Mouse (Mus musculus) heart, embryonic 15.5 days (tissue): ENCODE measurements around the gene Mrpl9. TPM values are rescaled to one million over a fixed set of nuclear protein-coding genes. Genes with fewer than 3 reads are reported as not detected.

Source experiments
- ATAC-seq: fragments of 200-750 bp; cut with Nextera tagmentation; replicated peaks from 2 replicates; pipeline ENCODE4 v1.8.0; 2017; ENCODE audit warnings: low read depth, moderate TSS enrichment; ENCODE audit not compliant: insufficient number of reproducible peaks, insufficient read depth, low FRiP score
- H3K27ac ChIP-seq: fragments of 300-500 bp; sonication (generic); 2 replicates; pipeline ENCODE4 v1.5.1; 2015; ENCODE audit warnings: mild to moderate bottlenecking, inconsistent platforms
- H3K27me3 ChIP-seq: fragments of 300-500 bp; sonication (generic); 2 replicates; pipeline ENCODE4 v1.6.1; 2015; ENCODE audit warnings: inconsistent platforms
- H3K36me3 ChIP-seq: fragments of 300-500 bp; sonication (generic); 2 replicates; pipeline ENCODE4 v1.6.1; 2015; ENCODE audit warnings: mild to moderate bottlenecking, inconsistent platforms
- H3K4me1 ChIP-seq: fragments of 300-500 bp; sonication (generic); replicated peaks from 2 replicates; pipeline ENCODE4 v1.6.1; 2015; ENCODE audit warnings: inconsistent platforms
- H3K4me2 ChIP-seq: fragments of 300-500 bp; sonication (generic); 2 replicates; pipeline ENCODE4 v1.6.1; 2015; ENCODE audit warnings: inconsistent platforms, mild to moderate bottlenecking, moderate library complexity
- H3K4me3 ChIP-seq: fragments of 300-500 bp; sonication (generic); 2 replicates; pipeline ENCODE4 v1.5.1; 2015; ENCODE audit warnings: mild to moderate bottlenecking, inconsistent platforms
- H3K9ac ChIP-seq: fragments of 300-500 bp; sonication (generic); 2 replicates; pipeline ENCODE4 v1.6.1; 2015; ENCODE audit warnings: mild to moderate bottlenecking, inconsistent platforms
- H3K9me3 ChIP-seq: fragments of 300-500 bp; sonication (generic); replicated peaks from 2 replicates; pipeline ENCODE4 v1.6.1; 2016; ENCODE audit warnings: inconsistent platforms
- WGBS: fragments of 180-500 bp; shearing (Covaris S2); methylation state at CpG from one replicate; pipeline ENCODE4 v1.1.7; 2015; ENCODE audit warnings: mixed read lengths; 5-methylcytosine and 5-hydroxymethylcytosine counted together
- polyA plus RNA-seq: library from polyadenylated mRNA; unstranded; fragments of >200 nt; fragmentation: Nextera tagmentation; extraction: Ambion mirVana; gene quantifications from 2 replicates; pipeline ENCODE4 v1.2.1, GENCODE M21; 2015

Gene Mrpl9
- polyA plus RNA-seq, 1 experiment from 2014 or later: 56.1 TPM

DNA sequence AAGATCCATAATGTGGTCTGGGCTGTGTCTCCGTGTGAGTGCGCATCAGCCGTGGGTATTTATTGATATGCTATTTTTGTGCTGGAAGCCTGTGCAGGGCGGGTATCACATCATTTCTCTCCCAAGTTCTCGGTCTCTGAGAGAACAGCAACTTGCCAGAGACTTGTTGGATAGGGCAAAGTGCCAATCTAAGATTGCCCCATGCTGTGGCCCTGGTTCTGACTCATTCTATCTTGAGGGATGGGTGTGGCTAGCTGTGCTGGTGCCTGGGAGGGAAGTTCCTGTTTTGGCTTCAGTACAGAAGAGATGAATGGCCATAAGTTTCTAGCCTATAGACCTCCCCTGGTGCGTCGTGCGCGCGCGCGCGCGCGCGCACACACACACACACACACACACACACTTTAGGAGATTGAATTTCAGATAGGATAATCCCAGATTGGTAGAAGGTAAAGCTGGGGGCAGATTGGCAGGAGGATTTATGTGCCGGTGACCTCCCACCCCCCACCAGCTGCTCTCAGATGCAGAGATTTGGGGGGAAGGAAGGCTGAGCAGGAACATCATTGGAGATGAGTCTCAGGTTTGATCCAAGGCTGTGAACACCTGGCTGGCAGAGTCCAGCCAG is 39.8 kb downstream of the Mrpl9 start:
- Histone ChIP-seq H3K36me3 (no peaks in the 10 kb centered on the region), H3K4me1 (peaks cover 23% of the 10 kb centered on the region), H3K27ac (no peak overlapping the region), H3K4me2 (no peak overlapping the region), H3K9me3 (no peaks in the 10 kb centered on the region), H3K4me3 (no peak overlapping the region), H3K9ac (no peak overlapping the region), H3K27me3 (peaks cover 35% of the 10 kb centered on the region)
- ATAC-seq: no peak
- WGBS: 74% methylated on average over 17 of the region's 17 CpGs

DNA sequence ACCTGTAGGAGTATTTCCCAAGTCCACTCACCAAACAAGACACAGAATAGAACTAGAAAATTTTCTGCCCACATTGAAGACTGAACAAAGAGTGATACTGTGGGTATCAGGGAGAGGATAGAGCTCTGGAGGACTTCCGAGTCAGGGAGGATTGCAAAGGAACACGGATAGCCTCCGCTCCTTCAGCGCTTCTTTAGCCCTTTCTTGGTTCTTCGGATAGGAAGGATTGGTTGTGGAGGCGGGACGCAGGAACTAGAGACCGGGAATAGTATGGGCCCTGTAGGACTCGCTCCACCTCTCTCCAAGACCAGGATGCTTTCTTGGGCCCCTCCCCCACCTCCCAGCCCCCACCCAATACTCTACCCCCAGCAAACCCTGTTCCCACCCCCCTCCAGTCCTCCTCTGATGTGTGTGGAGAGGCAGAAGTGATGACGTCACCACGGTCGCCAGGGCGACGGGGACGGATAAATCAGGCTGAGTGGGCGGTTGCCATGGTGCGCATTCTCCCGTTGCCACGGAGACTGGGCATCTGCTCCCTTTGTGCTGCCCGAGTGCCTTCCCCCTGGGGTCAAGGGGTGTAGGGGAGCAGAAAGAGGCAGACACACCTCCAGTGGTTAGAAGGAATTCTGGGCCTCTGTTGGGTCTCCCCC is 40.8 kb downstream of the Mrpl9 start:
- no peak overlapping the region for H3K27ac ChIP-seq
- WGBS: 32% methylated on average over 20 of the region's 20 CpGs
- H3K4me2 ChIP-seq: no peak overlapping the region
- H3K4me1 ChIP-seq: peaks cover 21% of the 10 kb centered on the region
- no peaks in the 10 kb centered on the region for H3K36me3 ChIP-seq
- no peak overlapping the region for H3K4me3 ChIP-seq
- no peak overlapping the region for H3K9ac ChIP-seq
- ATAC-seq: no peak; the same call in 1 of the 2 replicates
- H3K27me3 ChIP-seq: peaks cover 28% of the 10 kb centered on the region
- no peaks in the 10 kb centered on the region for H3K9me3 ChIP-seq

DNA sequence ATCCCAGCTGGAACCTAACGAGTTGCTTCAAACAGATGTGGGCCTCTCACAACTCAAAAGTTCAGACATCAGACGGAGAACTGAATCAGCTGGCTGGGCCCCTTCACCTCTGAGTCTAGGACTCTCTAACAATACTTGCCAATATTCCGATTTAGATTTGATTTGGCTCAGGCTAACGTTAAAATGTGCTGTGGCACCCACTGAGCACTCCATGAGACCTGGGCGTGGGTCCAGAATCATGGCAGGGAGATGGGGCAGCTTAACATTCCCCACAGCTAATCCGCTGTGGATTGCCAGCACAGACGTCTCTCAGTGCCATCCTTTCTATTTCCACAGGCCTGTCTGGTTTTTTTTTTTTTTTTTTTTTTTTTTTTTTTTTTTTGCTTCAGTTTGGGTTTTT is 42.8 kb downstream of the Mrpl9 start:
- H3K4me2 ChIP-seq: no peak overlapping the region
- WGBS: 66% methylated on average over 7 of the region's 7 CpGs
- no peak overlapping the region for H3K4me3 ChIP-seq
- H3K27me3 ChIP-seq: peaks cover 9% of the 10 kb centered on the region
- H3K27ac ChIP-seq: no peak overlapping the region
- H3K36me3 ChIP-seq: no peaks in the 10 kb centered on the region
- no peaks in the 10 kb centered on the region for H3K9me3 ChIP-seq
- no peak overlapping the region for H3K9ac ChIP-seq
- H3K4me1 ChIP-seq: peaks cover 21% of the 10 kb centered on the region
- no peak for ATAC-seq

DNA sequence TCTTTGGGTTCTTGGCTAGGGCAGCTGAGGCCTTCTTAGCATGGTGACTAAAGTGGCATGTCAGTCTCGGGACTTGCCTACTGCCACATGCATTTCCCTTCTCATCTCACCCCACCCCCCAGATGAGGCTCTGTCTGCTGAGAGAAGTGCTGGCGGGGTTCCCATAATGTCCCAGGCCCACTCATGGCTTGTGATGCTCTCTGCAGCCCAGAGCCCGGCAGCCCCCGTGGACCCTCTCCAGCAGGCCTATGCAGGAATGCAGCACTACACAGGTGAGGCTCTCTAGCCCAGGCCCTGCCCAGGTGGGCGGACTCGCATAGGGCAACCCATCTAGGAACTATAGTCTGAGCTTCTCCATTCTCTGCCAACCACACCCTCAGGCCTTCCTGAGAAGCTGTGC is 44.5 kb downstream of the Mrpl9 start:
- H3K9me3 ChIP-seq: no peaks in the 10 kb centered on the region
- no peaks in the 10 kb centered on the region for H3K27me3 ChIP-seq
- no peak overlapping the region for H3K4me3 ChIP-seq
- WGBS: 47% methylated on average over 6 of the region's 6 CpGs
- no peak overlapping the region for H3K4me2 ChIP-seq
- peaks cover 16% of the 10 kb centered on the region for H3K4me1 ChIP-seq
- H3K36me3 ChIP-seq: no peaks in the 10 kb centered on the region
- no peak overlapping the region for H3K27ac ChIP-seq
- no peak for ATAC-seq
- no peak overlapping the region for H3K9ac ChIP-seq

DNA sequence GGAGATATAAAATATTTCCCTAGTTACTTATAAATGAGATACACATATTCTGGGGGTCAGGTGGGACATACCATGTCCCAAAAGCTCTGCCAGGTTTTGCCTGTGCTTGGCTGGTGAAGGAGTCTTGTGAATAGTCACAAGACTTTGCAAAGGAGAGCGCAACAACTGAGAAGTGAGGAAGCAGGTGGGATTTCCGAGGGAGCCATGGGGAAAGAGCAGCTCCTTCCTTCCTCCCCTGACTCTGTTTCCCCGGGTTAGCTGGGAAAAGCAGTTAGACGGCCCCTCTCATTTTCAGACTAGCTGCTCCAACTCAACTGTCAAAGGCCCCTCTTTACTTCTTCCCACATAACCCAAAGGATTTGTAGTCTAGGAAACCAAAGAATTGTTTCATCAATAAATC is 54.0 kb downstream of the Mrpl9 start:
- Histone ChIP-seq H3K9ac (no peak overlapping the region), H3K36me3 (peaks cover 10% of the 10 kb centered on the region; the same call in 1 of the 2 replicates), H3K27me3 (no peaks in the 10 kb centered on the region), H3K4me2 (no peak overlapping the region), H3K9me3 (no peaks in the 10 kb centered on the region), H3K4me1 (no peaks in the 10 kb centered on the region), H3K27ac (no peak overlapping the region), H3K4me3 (no peak overlapping the region)
- 85% methylated on average over 4 of the region's 4 CpGs for WGBS
- ATAC-seq: no peak

Other genes starting within 250 kb of the Mrpl9 start
- gene Gm5286, start 246.6 kb upstream of the Mrpl9 start, polyA plus RNA-seq: not detected in 2 replicates
- gene Gm4778, start 179.3 kb upstream of the Mrpl9 start, polyA plus RNA-seq: not detected in 2 replicates
- 12.3 and 12.7 TPM in 2 replicates for gene Them4, start 133.2 kb upstream of the Mrpl9 start, polyA plus RNA-seq
- gene Them5, start 101.2 kb upstream of the Mrpl9 start, polyA plus RNA-seq: 0.16 TPM in 1 of 2 replicates, not detected in the other
- 0.19 and 0.70 TPM in 2 replicates for gene C2cd4d, start 80.9 kb upstream of the Mrpl9 start, polyA plus RNA-seq
- 7.5 and 7.8 TPM in 2 replicates for gene Rorc, start 70.5 kb upstream of the Mrpl9 start, polyA plus RNA-seq
- 0.09 and 0.34 TPM in 2 replicates for gene Lingo4, start 44.8 kb upstream of the Mrpl9 start, polyA plus RNA-seq
- 8.3 and 10.0 TPM in 2 replicates for gene Tdrkh, start 30.0 kb upstream of the Mrpl9 start, polyA plus RNA-seq
- 0.23 and 0.38 TPM in 2 replicates for gene Oaz3, start 597 bp downstream of the Mrpl9 start, polyA plus RNA-seq
- gene Celf3, start 35.0 kb downstream of the Mrpl9 start, polyA plus RNA-seq: 1.0 and 4.5 TPM in 2 replicates
- 4.9 and 6.2 TPM in 2 replicates for gene Riiad1, start 37.0 kb downstream of the Mrpl9 start, polyA plus RNA-seq
- gene Snx27, start 139.4 kb downstream of the Mrpl9 start, polyA plus RNA-seq: 30.7 and 32.0 TPM in 2 replicates
- gene Gm10972, start 199.8 kb downstream of the Mrpl9 start, polyA plus RNA-seq: not detected in 2 replicates
- 5.3 and 7.2 TPM in 2 replicates for gene Tuft1, start 215.6 kb downstream of the Mrpl9 start, polyA plus RNA-seq